Mouse (Mus musculus) mesoderm, embryonic 11.5 days (tissue): ENCODE results near the gene C1qtnf3.
"Not testable (repeated sequence)": the region's sequence is repeated elsewhere in the genome, so short reads cannot be mapped to it uniquely, and the experiment has no call there.

Source experiments
- DNase-seq: peaks from one replicate; pipeline ENCODE4 v3.0.0-alpha.2; 2012; ENCODE audit warnings: low read depth, low spot score

The C1qtnf3 gene

GRCm38 (mm10) chr15:10956706-10957105, 4.6 kb downstream of the C1qtnf3 start:
- no peak for DNase-seq

- no peak for DNase-seq
Observed at GRCm38 (mm10) chr15:10959277-10960026, 7.3 kb downstream of the C1qtnf3 start.

GRCm38 (mm10) chr15:10960267-10960666, 8.1 kb downstream of the C1qtnf3 start:
- DNase-seq, result no peak

GRCm38 (mm10) chr15:10962601-10963000, 10.5 kb downstream of the C1qtnf3 start:
- DNase-seq, result no peak

- no peak for DNase-seq
Observed at GRCm38 (mm10) chr15:10969439-10969838, 17.3 kb downstream of the C1qtnf3 start.

GRCm38 (mm10) chr15:10970777-10971176, 18.6 kb downstream of the C1qtnf3 start:
- DNase-seq, result no peak

GRCm38 (mm10) chr15:10977151-10977550, 25.0 kb downstream of the C1qtnf3 start:
- no peak for DNase-seq

- DNase-seq, result no peak
Observed at GRCm38 (mm10) chr15:10980712-10981111, 28.6 kb downstream of the C1qtnf3 start.

GRCm38 (mm10) chr15:10981377-10982063, 29.4 kb downstream of the C1qtnf3 start, which contains the start of gene Amacr:
TSS of gene Amacr (plus strand) at chr15:10981756.
- DNase-seq, result peak; percentile 95

- DNase-seq, result no peak
Observed at GRCm38 (mm10) chr15:10982064-10982435, 29.9 kb downstream of the C1qtnf3 start.

GRCm38 (mm10) chr15:10985756-10986155, 33.6 kb downstream of the C1qtnf3 start:
- DNase-seq, result no peak

- DNase-seq, result not testable (repeated sequence)
Observed at GRCm38 (mm10) chr15:10986477-10986876, 34.3 kb downstream of the C1qtnf3 start.

GRCm38 (mm10) chr15:10990411-10990810, 38.3 kb downstream of the C1qtnf3 start:
- DNase-seq, result no peak

GRCm38 (mm10) chr15:10991566-10991965, 39.4 kb downstream of the C1qtnf3 start:
- no peak for DNase-seq

- DNase-seq, result no peak
Observed at GRCm38 (mm10) chr15:10999832-11000231, 47.7 kb downstream of the C1qtnf3 start.

GRCm38 (mm10) chr15:11000421-11000820, 48.3 kb downstream of the C1qtnf3 start, which contains the start of gene Slc45a2:
TSS of gene Slc45a2 (plus strand) at chr15:11000721.
- DNase-seq, result no peak

- DNase-seq, result no peak
Observed at GRCm38 (mm10) chr15:11003791-11004190, 51.7 kb downstream of the C1qtnf3 start.

- DNase-seq, result no peak
Observed at GRCm38 (mm10) chr15:11004646-11005045, 52.5 kb downstream of the C1qtnf3 start.

- DNase-seq, result peak; percentile 41
Observed at GRCm38 (mm10) chr15:11008756-11009155, 56.6 kb downstream of the C1qtnf3 start.

- no peak for DNase-seq
Observed at GRCm38 (mm10) chr15:11010976-11011548, 58.9 kb downstream of the C1qtnf3 start.

GRCm38 (mm10) chr15:11014931-11015330, 62.8 kb downstream of the C1qtnf3 start:
- no peak for DNase-seq

- DNase-seq, result no peak
Observed at GRCm38 (mm10) chr15:11026801-11027561, 74.8 kb downstream of the C1qtnf3 start.
